Mouse (Mus musculus) CD4-positive naive resting alpha-beta T cell, adult 57 days (primary cell): ENCODE data around the gene Crybb2. TPM values are rescaled to one million over a fixed set of nuclear protein-coding genes. Genes with fewer than 3 reads are reported as not detected.

Experiments
- total RNA-seq: library from RNA; stranded (reverse); gene quantifications from one replicate; pipeline ENCODE4 v1.2.4, GENCODE M21; 2023

Gene Crybb2
- not detected for total RNA-seq

GRCm38 (mm10) chr5:113070017-113070416 is at the start of gene Crybb2:
Gene Crybb2, minus strand, starts transcription at chr5:113070117.

GRCm38 (mm10) chr5:113081439-113081838 is 11.5 kb upstream of the Crybb2 start, which contains the start of gene Crybb3:
Gene Crybb3, minus strand, starts transcription at chr5:113081584.

GRCm38 (mm10) chr5:113015236-113016061 is 54.5 kb downstream of the Crybb2 start, which contains the start of gene Grk3:
Gene Grk3, minus strand, starts transcription at chr5:113015791.

Other genes with a start within 250 kb of the Crybb2 start
- gene Myo18b, start 173.8 kb downstream of the Crybb2 start, total RNA-seq = 0.27 TPM
- gene Grk3, start 54.3 kb downstream of the Crybb2 start, total RNA-seq = 3.2 TPM
- gene Crybb3, start 11.5 kb upstream of the Crybb2 start, total RNA-seq = 1.1 TPM
- gene 2900026A02Rik, start 151.1 kb upstream of the Crybb2 start, total RNA-seq = 0.65 TPM
- gene Tmem211, start 156.8 kb upstream of the Crybb2 start, total RNA-seq = not detected
- not detected for gene Sgsm1, start 240.7 kb upstream of the Crybb2 start, total RNA-seq